Mouse (Mus musculus) ovary, adult 2 months (tissue): ENCODE data around the gene Gm47996. TPM values are rescaled to one million over a fixed set of nuclear protein-coding genes. Genes with fewer than 3 reads are reported as not detected.

ENCODE experiments used
- polyA plus RNA-seq: library from polyadenylated mRNA; depleted of rRNA; stranded (reverse); fragments of >200 nt; gene quantifications from 2 replicates; pipeline ENCODE4 v1.2.3, GENCODE M21; 2012; rRNA removed

Gm47996 gene
- 0.37 and 0.69 TPM in 2 replicates for polyA plus RNA-seq

GRCm38 (mm10) chr1:151209824-151210355, at the start of gene Gm47996:
Gene Gm47996 (plus strand): TSS chr1:151210131.

GRCm38 (mm10) chr1:151182266-151182665, 27.7 kb upstream of the Gm47996 start, which contains the start of gene Gm47985:
Gene Gm47985 (plus strand): TSS chr1:151182537.

GRCm38 (mm10) chr1:151192075-151192474, 17.9 kb upstream of the Gm47996 start, which contains the start of gene Gm8947:
Gene Gm8947 (plus strand): TSS chr1:151192376.

GRCm38 (mm10) chr1:151198120-151198519, 11.8 kb upstream of the Gm47996 start, which contains the start of gene Gm47995:
Gene Gm47995 (plus strand): TSS chr1:151198448.

GRCm38 (mm10) chr1:151203818-151204217, 6.1 kb upstream of the Gm47996 start, which contains the start of gene 3110040M04Rik:
Gene 3110040M04Rik (plus strand): TSS chr1:151204121.

Other genes starting within 250 kb of the Gm47996 start
- gene Hmcn1, start 216.7 kb upstream of the Gm47996 start, polyA plus RNA-seq, result 1.5 and 4.1 TPM in 2 replicates
- gene Gm47985, start 27.6 kb upstream of the Gm47996 start, polyA plus RNA-seq, result not detected in 2 replicates
- gene Gm8947, start 17.8 kb upstream of the Gm47996 start, polyA plus RNA-seq, result not detected in 2 replicates
- not detected in 2 replicates for gene Gm47995, start 11.7 kb upstream of the Gm47996 start, polyA plus RNA-seq
- gene 3110040M04Rik, start 6.0 kb upstream of the Gm47996 start, polyA plus RNA-seq, result not detected in 2 replicates
- gene Ivns1abp, start 134.3 kb downstream of the Gm47996 start, polyA plus RNA-seq, result 80.2 and 98.5 TPM in 2 replicates
- 2.7 and 4.9 TPM in 2 replicates for gene Swt1, start 218.3 kb downstream of the Gm47996 start, polyA plus RNA-seq
- gene Trmt1l, start 218.4 kb downstream of the Gm47996 start, polyA plus RNA-seq, result 17.9 and 18.7 TPM in 2 replicates